Mouse (Mus musculus) lung, adult 2 months (tissue): Measurements from ENCODE around the gene Tenm2. TPM values are rescaled to one million over a fixed set of nuclear protein-coding genes. Genes with fewer than 3 reads are reported as not detected.
A peak's percentile ranks its signal among the peaks of the same experiment; 100 is the strongest.

Experiments
- DNase-seq: peaks from one replicate; pipeline ENCODE4 v3.0.0; 2022
- H3K4me1 ChIP-seq: fragments of 200-500 bp; 2 replicates; pipeline ENCODE4 v1.6.1; 2011; ENCODE audit warnings: low read length; ENCODE audit not compliant: control insufficient read depth, insufficient read depth
- H3K4me3 ChIP-seq: fragments of 200-500 bp; replicated peaks from 2 replicates; pipeline ENCODE3; 2011; ENCODE audit warnings: low read depth, mild to moderate bottlenecking, control low read depth, low read length; ENCODE audit errors: extremely low read depth
- CTCF ChIP-seq: fragments of 200-500 bp; IDR thresholded peaks from 2 replicates; pipeline ENCODE4 v1.5.1; 2011; ENCODE audit warnings: mild to moderate bottlenecking, low read length, control low read depth; ENCODE audit not compliant: insufficient read depth
- POLR2A ChIP-seq: fragments of 200-500 bp; IDR thresholded peaks from 2 replicates; pipeline ENCODE4 v1.6.1; 2011; ENCODE audit warnings: low read depth, mild to moderate bottlenecking, control low read depth, low read length, borderline replicate concordance; ENCODE audit errors: extremely low read depth
- WGBS: fragments of 180-500 bp; shearing (Covaris S2); methylation state at CpG from one replicate; pipeline ENCODE4 v1.1.7; 2018; 5-methylcytosine and 5-hydroxymethylcytosine counted together
- polyA plus RNA-seq: library from polyadenylated mRNA; depleted of rRNA; stranded (reverse); fragments of >200 nt; gene quantifications from 2 replicates; pipeline ENCODE4 v1.2.3, GENCODE M21; 2012

Tenm2 gene
- polyA plus RNA-seq, 1 experiment: 0.36 TPM

DNA sequence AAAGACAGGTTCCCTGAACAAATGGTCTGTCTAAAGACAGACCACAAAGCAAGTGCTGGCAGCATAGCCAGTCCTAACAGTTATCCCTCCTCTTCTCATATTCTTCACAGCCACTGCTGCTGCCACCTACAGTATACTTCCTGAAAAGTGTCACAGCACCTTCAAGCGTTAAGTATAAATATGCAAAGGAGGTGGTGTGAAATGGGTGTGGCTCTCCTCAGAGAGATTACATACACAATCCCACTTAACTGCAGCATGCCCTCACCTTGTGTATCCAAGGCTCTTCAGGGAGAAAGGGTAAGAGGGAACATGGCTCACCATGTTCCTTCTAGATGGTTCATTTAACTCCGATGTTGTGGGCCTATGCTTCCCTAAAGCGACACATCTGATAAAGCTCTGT lies 1215.8 kb downstream of the Tenm2 start:
- WGBS: 54% methylated on average over 3 of the region's 3 CpGs
- no peak for DNase-seq
- H3K4me3 ChIP-seq: no peak overlapping the region
- TF ChIP-seq POLR2A (no peak), CTCF (no peak)
- H3K4me1 ChIP-seq: no peaks in the 10 kb centered on the region

DNA sequence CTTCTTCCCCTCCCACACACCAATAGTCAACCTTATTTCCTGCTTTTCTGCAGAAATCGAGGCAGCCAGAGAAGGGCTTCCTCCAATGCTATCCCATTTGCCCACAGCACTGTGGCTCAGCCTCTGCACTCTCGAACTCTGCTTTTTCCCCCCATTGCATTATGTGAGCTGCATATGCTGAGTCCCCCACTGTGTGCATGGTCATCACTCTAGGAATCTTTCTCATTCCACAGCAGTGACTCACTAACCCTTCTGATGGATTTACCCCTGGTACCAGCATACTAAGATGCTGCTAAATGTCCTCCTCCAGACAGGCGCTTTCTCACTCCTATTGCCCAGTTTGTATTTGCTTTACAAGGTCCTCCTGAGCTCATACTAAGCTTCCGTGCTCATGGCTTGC lies 1222.6 kb downstream of the Tenm2 start:
- Histone ChIP-seq H3K4me3 (no peak overlapping the region), H3K4me1 (no peaks in the 10 kb centered on the region)
- DNase-seq: no peak
- 66% methylated on average over 4 of the region's 4 CpGs for WGBS
- TF ChIP-seq POLR2A: no peak
- TF ChIP-seq CTCF: no peak

DNA sequence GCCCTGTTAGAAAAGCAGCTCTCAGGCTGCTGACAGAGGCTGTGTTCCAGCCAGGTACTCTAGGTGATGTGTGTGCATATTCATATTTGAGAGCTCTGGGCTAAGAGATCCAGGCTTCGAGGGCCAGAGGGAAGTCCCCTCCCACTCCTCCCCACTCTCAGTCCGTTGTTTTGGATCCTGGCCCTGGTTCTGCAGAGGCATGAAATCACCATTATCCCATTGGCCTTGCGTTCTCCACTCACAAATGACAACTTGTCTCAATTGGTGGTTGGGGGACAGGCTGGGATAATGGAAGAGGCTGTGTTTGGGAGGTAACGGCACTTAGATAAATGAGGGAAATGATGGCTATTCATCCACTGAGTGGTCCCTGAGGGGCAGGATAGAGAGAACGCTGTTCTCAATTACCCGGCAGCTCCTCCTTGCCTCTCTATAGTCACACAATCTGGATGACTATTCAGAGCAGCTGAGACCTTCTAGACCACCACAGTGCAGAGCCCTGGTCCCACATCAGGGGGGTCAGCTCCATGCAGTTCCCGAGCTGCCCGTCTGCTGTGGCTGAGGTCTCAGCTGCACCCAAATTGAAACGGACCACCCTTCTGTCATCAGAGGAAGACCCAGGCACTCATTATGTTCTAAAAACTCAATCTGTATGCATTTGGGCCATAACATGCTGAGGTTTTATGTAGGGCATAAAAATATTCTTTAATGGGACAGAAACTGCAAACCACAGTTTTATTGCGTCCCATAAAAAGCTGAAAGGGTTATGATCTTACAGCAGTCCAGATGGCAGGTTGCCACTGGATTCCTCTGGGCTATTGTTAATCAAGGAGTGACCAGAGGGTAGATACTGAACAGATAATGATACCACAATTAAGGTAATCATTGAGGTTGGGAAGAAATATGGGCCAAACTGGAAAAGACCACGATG lies 1226.2 kb downstream of the Tenm2 start:
- DNase-seq: no peak
- no peak for TF ChIP-seq CTCF
- no peak for TF ChIP-seq POLR2A
- 73% methylated on average over 11 of the region's 11 CpGs for WGBS
- H3K4me3 ChIP-seq: no peak overlapping the region
- no peaks in the 10 kb centered on the region for H3K4me1 ChIP-seq

DNA sequence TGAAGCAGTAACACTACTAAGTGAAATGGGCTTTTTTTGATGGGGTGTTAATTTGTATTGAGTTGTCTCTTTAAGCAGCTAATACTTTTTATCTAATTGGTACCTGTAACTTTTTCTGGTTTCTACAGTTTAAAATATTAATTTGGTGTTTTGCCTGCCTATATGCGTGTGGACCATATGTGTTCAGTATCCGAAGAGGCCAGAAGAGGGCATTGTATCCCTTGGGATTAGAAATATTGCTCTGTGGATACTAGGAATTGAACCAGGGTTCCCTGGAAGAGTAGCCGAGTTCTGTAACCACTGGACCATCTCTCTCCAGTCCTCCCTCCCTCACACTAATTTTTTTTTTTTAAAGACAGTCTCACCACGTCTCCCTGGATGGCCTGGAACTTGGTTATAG lies 1232.9 kb downstream of the Tenm2 start:
- TF ChIP-seq POLR2A (no peak), CTCF (no peak)
- DNase-seq: no peak
- 47% methylated on average over 4 of the region's 4 CpGs for WGBS
- peaks cover 4% of the 10 kb centered on the region; the same call in 1 of the 2 replicates for H3K4me1 ChIP-seq
- no peak overlapping the region for H3K4me3 ChIP-seq

DNA sequence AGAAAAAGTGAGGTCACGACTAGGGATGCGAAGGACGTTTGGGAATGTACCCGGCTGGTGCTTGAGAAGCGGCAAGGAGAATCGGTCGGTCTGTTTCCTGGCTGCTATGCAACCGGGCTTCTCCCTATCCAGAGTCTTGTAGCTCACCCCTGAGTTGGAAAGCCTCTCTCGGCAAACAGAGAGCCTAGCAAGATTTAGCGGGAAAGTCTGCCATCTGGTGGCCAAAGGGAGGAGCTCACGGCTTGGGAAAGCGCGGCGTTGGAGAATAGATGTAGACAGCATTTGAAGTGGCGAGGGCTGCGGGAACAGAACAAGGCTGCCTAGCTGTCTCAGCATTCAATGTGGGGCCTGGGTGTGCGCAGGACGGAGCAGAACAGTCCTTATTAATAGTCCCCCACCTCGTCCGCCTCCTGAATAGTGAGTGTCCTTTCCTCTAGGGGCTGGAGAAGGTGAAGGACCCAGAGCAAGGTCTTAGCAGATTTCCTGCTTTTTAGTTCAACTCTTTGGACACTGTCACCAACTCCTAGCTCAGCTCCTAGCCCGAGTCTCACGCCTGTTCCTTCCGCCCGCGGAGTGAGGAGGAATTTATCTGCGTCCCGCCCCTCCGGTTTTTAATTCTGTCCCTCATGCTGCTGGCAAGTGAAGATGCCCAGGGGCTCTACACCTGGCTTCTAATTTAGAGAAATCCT lies 1234.3 kb downstream of the Tenm2 start:
- TF ChIP-seq CTCF: peak; percentile 80
- TF ChIP-seq POLR2A: no peak
- H3K4me3 ChIP-seq: no peak overlapping the region
- 7% methylated on average over 28 of the region's 28 CpGs for WGBS
- DNase-seq: peak; percentile 83
- peaks cover 4% of the 10 kb centered on the region; the same call in 1 of the 2 replicates for H3K4me1 ChIP-seq

DNA sequence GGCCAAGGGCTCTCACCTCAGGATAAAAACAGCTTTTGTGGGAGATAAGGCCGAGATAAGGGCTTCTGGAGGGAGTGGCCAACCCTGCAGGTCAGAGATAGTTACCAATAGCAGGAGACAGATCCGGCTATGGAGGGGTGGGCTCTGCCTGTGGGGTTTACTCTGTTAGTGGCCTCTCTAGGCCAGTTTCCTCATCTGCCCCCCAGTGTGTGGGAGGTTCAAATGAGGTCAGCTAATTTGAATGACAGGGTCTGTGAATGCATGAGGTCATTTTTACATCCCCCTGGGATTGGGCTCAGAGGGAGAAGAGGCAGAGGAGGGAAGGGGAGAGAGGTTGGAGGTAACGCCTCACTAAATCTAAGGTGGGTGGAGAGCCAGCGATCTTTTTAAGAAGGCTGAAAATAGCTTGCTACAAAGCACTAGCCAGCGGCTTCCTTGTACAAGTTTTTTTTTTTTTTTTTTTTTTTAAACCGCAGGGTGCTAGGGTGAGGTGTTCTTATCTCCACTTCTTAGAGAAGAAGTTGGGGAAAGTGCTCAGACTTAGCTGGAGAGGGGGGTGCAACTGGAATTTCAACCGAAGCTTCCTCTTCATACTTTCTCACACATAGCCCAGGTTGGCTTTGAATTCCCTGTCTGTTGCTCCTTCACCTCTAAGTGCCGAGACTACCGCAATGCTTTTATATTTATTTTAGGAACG lies 1235.0 kb downstream of the Tenm2 start:
- H3K4me1 ChIP-seq: peaks cover 4% of the 10 kb centered on the region; the same call in 1 of the 2 replicates
- H3K4me3 ChIP-seq: no peak overlapping the region
- WGBS: 4% methylated on average over 10 of the region's 10 CpGs

DNA sequence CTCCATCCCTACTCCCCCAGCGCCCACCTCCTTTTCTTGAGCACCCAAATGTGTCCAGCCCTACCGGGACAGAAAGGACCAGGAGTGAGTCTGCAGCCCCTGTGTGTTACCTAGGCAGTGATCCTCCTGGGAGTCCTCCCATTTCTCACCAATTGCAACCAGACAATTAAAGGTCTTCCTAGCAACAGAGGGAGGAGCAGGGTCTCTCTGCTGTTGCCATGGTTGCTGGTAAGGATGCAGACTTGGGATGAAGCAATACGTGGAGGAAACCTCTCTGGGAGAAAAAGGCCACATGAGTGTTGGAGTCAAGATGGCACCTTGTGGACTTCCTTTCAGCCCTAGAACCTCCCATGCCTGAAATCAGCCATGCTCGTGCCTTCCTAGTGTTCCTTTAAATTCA lies 1235.7 kb downstream of the Tenm2 start:
- H3K4me3 ChIP-seq: no peak overlapping the region
- 25% methylated on average over 4 of the region's 4 CpGs for WGBS
- DNase-seq: no peak
- TF ChIP-seq POLR2A: no peak
- TF ChIP-seq CTCF: no peak
- peaks cover 4% of the 10 kb centered on the region; the same call in 1 of the 2 replicates for H3K4me1 ChIP-seq

More for the DNA sequence above, 1235.0 kb downstream of the Tenm2 start:
- DNase-seq: no peak
- TF ChIP-seq POLR2A (no peak), CTCF (no peak)

DNA sequence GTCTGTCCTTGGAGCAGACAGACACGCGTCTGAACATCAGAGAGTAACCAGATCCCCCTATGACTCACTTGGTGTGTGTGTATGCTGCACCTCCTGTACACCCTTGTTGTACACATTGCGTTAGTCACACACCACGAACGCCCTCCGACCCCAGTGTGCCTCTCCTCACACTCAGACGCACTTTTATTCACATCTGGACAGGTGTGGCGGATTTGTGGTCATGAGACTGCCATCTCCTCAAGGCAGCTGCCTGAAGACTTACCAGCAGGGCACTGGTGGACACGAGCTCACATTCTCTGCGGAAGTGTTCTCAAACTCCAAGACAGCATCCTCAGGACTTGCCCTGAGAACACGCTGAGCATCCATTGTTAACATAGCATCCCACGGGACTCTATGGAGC lies 1237.7 kb downstream of the Tenm2 start:
- WGBS: 68% methylated on average over 12 of the region's 12 CpGs
- Histone ChIP-seq H3K4me3 (no peak overlapping the region), H3K4me1 (peaks cover 4% of the 10 kb centered on the region; the same call in 1 of the 2 replicates)
- DNase-seq: no peak
- TF ChIP-seq POLR2A (no peak), CTCF (no peak)

DNA sequence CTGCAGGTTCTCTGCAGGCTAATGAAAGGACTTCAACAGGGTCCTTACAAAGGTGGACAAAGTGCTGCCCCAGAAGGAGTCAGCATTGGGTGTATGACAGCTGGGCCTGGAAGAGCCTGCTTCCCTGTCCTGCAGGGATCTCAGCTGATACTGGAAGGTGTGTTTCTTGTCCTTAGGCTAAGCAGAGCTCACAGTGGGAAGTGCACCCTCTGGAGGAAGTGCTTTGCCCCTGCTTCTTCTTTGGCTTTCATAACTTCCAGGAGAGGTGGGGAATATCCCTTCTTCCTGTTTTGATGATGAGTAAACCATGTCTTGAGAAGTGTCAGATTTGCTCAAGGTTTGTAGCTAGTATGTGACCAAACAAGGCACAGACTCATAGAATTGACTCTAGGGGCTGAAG lies 1240.5 kb downstream of the Tenm2 start:
- TF ChIP-seq POLR2A (no peak), CTCF (peak; percentile 30; the same call in 1 of the 2 replicates)

More for the DNA sequence above, 1240.5 kb downstream of the Tenm2 start:
- DNase-seq: no peak
- no peak overlapping the region for H3K4me3 ChIP-seq
- H3K4me1 ChIP-seq: no peaks in the 10 kb centered on the region
